Mouse (Mus musculus): Measurements from ENCODE around the gene Ppa1. TPM values are rescaled to one million over a fixed set of nuclear protein-coding genes. Genes with fewer than 3 reads are reported as not detected.

Ppa1 gene
- polyA plus RNA-seq, 1 experiment from 2014 or later = 209 TPM

DNA sequence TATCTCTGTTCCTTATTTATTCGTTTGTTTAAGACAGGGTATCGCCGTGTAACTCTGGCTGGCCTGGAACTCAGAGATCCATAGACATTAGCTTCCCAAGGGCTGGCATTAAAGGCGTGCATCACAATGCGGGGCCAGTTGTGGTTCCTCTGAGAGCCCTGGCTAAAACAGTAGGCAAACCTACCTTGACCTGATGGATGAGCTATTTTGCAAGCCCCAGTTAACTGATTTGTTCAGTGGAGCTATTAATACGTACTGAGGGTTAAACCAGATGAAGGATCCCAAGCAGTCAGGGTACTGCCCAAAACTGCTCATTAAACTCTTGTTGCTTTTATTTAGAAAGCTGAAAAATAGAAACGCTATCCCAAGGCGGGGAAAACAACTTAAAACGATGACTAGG lies 31.2 kb downstream of the Ppa1 start:
- no peak; the same call in 1 of the 2 replicates for ATAC-seq (ENCODE audit: low FRiP score)
- Histone ChIP-seq H3K4me3 (peak overlapping the region; percentile 94), H3K27me3 (no peaks in the 10 kb centered on the region), H3K9me3 (no peaks in the 10 kb centered on the region), H3K36me3 (peaks cover 19% of the 10 kb centered on the region), H3K4me1 (replicated peaks) (peaks cover 30% of the 10 kb centered on the region), H3K9ac (peak overlapping the region; percentile 80), H3K4me2 (peak overlapping the region; percentile 59), H3K27ac (peak overlapping the region; percentile 86)
- WGBS = 36% methylated on average over 9 of the region's 9 CpGs

DNA sequence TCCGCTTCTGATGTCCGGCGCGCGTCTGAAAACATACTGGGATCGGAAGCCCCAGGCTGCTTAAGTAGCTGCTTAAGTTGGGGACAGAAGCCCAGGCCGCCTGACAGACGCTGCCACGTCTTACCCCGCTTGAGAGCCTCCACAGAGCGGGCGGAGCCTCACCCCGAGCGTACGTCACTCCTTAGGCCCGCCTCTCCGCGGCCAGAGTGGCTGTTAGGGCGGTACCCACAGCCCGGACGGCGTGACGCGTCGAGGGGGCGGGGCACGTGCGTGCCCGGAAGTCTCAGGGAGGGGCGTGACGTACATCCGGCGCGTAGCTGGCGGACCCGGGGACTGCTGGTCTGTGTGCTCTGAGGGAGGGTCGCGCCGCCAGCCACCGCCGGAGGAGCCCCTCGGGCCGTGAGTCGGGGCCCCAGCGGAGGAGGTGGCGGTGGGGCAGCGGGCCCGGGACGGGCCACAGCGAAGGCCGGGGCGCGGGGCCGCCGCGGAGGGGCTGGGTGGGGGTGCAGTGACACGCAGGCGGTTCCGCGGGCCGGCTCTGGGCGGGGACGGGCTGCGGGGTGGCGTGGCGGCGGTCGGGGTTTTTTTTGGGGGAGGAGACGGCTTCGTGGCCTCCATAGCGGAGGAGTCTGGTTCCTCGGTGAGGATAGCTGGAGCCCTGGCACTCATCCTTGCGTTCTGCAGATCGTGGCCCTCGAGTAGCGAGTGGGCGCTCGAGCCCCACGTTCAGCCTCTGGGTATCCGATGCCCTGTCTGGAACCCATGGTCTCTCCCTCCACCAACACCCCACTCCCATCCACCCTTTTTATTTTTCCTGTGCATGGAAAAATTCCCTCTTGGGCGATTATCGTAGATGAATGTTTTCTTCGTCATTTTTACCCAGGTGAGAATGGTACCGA lies 31.9 kb downstream of the Ppa1 start, which contains the start of gene Sar1a:
TSS of gene Sar1a (plus strand) at position 285 of the 899 bp plus-strand sequence.
- Histone ChIP-seq H3K4me2 (peak within 1 kb of the TSS; percentile 97), H3K9me3 (no peaks in the 10 kb centered on the region)
- WGBS = under 1% methylated on average over 77 of the region's 84 CpGs

DNA sequence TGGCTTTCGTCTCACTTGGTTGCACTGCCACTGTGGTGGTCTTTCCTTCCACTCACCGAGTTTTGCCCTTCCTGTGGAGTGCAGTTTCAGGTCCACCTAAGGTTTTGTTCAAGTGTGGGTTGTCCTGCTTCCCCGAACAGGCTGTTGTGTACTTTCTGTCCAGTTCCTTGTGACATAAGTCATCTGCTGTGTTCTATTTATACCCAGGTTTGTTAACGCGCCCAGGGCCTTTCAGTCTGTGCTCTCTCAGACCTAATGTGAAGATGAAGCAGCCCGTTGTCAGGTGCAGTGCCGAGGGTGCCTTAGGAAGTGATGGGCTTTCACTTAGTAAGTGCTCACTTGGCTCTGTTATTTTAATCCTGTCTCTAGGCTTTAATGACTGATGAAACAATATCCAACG lies 41.1 kb downstream of the Ppa1 start:
- Histone ChIP-seq H3K27me3 (no peaks in the 10 kb centered on the region), H3K9me3 (no peaks in the 10 kb centered on the region), H3K4me2 (no peak overlapping the region), H3K36me3 (peaks cover 81% of the 10 kb centered on the region), H3K9ac (no peak overlapping the region), H3K4me3 (no peak overlapping the region), H3K4me1 (replicated peaks) (no peaks in the 10 kb centered on the region), H3K27ac (no peak overlapping the region)
- WGBS = 92% methylated on average over 8 of the region's 8 CpGs
- no peak for ATAC-seq (ENCODE audit: low FRiP score)

More for the DNA sequence above, 31.9 kb downstream of the Ppa1 start, which contains the start of gene Sar1a:
- no peaks in the 10 kb centered on the region for H3K27me3 ChIP-seq
- H3K36me3 ChIP-seq = peaks cover 18% of the 10 kb centered on the region
- peak within 1 kb of the TSS; percentile 94 for H3K4me3 ChIP-seq
- H3K27ac ChIP-seq = peak within 1 kb of the TSS; percentile 87
- peak within 1 kb of the TSS; percentile 97 for H3K9ac ChIP-seq
- peak; percentile 100 for ATAC-seq (ENCODE audit: low FRiP score)
- H3K4me1 ChIP-seq (replicated peaks) = peaks cover 30% of the 10 kb centered on the region

DNA sequence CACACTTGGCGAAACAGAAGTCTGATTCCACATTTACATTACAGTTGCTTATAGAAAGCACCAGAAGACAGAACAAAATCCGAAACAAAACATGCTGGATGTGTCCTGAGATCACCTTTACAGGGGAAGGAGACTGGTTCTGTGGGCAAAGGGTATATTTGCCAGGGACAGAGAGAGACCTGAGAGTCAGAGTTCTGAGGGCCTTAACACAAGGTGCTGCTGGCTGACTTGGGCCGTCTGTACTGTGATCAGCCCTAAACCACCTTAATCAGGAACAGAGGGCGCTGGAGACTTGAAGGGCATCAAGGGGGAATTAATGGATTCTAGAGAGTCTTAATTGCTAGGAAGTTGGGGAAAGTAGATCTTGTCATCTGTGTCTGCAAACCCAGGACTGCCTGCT lies 45.2 kb downstream of the Ppa1 start:
- no peak for ATAC-seq (ENCODE audit: low FRiP score)
- no peak overlapping the region for H3K4me2 ChIP-seq
- no peaks in the 10 kb centered on the region for H3K27me3 ChIP-seq
- no peaks in the 10 kb centered on the region for H3K9me3 ChIP-seq
- no peak overlapping the region for H3K27ac ChIP-seq
- peaks cover 48% of the 10 kb centered on the region for H3K36me3 ChIP-seq
- WGBS = 80% methylated on average over 4 of the region's 4 CpGs
- H3K9ac ChIP-seq = no peak overlapping the region
- H3K4me1 ChIP-seq (replicated peaks) = peaks cover 26% of the 10 kb centered on the region
- H3K4me3 ChIP-seq = no peak overlapping the region

DNA sequence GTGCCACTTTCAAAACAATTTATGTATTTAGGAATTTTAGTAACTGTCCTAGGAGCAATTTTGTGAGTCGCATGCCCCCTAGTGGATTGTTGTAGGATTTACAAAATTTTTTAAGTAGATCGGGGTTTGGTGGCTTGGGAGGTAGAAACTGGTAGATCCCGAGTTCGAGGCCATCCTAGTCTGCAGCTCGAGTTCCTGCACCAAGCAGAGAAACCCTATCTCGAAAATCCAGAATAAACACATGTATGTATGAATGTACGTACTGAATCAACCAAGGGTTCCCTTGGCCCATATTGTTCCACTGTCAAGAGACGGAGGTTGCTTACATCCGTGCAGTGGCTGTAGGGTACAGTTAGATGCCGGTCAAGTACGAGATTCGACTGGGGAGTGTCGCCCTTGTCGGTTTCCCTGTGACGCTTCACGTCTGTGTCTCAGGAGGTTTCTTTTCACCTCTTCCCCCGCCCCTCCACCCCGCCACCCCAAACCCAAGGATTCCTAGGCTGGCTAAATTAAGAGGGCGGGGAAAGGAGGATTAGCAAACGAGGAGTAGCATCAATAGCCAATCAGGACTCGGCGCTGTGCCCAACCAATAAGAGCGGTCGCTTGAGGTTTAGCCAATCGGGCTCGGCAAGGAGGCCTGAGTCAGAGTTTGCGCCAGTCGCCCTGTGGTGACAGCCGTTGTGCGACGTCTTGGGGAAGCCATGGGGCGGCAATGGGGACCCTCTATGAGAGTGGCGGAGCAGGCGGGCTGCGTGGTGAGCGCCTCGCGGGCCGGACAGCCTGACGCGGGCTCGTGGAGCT lies 46.7 kb downstream of the Ppa1 start, which contains the start of gene Tysnd1:
TSS of gene Tysnd1 (plus strand) at position 645 of the 801 bp plus-strand sequence.
- H3K27me3 ChIP-seq = no peaks in the 10 kb centered on the region
- WGBS = under 1% methylated on average over 42 of the region's 42 CpGs
- ATAC-seq (ENCODE audit: low FRiP score) = peak; percentile 98
- peak within 1 kb of the TSS; percentile 87 for H3K4me3 ChIP-seq
- H3K36me3 ChIP-seq = peaks cover 43% of the 10 kb centered on the region
- peak within 1 kb of the TSS; percentile 99 for H3K4me2 ChIP-seq
- no peaks in the 10 kb centered on the region for H3K9me3 ChIP-seq
- H3K27ac ChIP-seq = peak within 1 kb of the TSS; percentile 80
- peaks cover 32% of the 10 kb centered on the region for H3K4me1 ChIP-seq (replicated peaks)
- H3K9ac ChIP-seq = peak within 1 kb of the TSS; percentile 86

DNA sequence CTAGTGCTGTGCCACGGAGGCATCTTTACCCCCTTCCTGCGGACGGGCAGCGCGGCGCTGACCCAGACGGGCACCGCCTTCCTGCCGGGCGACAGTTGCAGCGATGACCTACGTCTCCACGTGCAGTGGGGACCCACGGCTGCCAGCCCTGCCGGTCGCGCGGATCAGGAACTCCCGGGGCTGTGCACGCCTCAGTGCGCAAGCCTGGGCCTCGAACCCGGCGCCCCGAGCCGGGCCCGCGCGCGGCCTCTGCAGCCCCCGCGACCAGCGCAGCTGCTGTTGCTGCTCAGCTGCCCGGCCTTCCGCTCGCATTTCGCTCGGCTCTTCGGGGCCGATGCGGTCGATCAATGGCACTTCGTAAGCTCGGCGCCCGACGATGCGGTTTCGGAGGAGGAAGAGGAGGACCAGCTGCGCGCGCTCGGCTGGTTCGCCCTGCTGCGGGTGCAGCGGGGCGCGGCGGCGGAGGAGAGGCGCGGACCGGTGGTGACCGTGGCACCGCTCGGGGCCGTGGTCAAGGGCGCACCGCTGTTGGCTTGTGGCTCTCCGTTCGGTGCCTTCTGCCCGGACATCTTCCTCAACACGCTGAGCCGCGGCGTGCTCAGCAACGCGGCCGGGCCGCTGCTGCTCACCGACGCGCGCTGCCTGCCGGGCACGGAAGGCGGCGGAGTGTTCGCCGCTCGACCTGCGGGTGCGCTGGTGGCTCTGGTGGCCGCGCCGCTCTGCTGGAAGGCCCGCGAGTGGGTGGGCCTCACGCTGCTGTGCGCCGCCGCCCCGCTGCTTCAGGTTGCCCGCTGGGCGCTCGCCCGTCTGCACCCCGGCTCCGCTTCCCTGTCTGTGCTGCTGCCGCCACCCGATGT lies 47.6 kb downstream of the Ppa1 start:
- H3K36me3 ChIP-seq = peaks cover 34% of the 10 kb centered on the region
- WGBS = under 1% methylated on average over 105 of the region's 111 CpGs
- no peaks in the 10 kb centered on the region for H3K9me3 ChIP-seq
- H3K9ac ChIP-seq = peak overlapping the region; percentile 86
- H3K4me2 ChIP-seq = peak overlapping the region; percentile 99
- peaks cover 32% of the 10 kb centered on the region for H3K4me1 ChIP-seq (replicated peaks)
- H3K27me3 ChIP-seq = no peaks in the 10 kb centered on the region
- H3K4me3 ChIP-seq = peak overlapping the region; percentile 87
- ATAC-seq (ENCODE audit: low FRiP score) = peak; percentile 9; the same call in 1 of the 2 replicates
- H3K27ac ChIP-seq = peak overlapping the region; percentile 63

DNA sequence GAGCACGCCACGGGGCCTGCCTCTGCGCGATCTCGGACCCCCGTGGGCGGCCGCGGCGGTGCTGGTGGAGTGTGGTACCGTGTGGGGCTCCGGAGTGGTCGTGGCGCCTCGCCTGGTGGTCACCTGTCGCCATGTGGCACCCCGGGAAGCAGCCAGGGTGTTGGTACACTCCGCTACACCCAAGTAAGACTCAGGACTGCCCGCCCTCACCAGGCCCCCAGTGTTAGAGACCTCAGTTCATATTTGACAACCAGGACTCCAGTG lies 48.1 kb downstream of the Ppa1 start:
- Histone ChIP-seq H3K27ac (no peak overlapping the region), H3K27me3 (no peaks in the 10 kb centered on the region), H3K4me1 (replicated peaks) (peaks cover 32% of the 10 kb centered on the region), H3K9ac (peak overlapping the region; percentile 86), H3K4me3 (peak overlapping the region; percentile 87), H3K4me2 (peak overlapping the region; percentile 99), H3K36me3 (peaks cover 33% of the 10 kb centered on the region), H3K9me3 (no peaks in the 10 kb centered on the region)
- WGBS = 8% methylated on average over 19 of the region's 19 CpGs
- no peak for ATAC-seq (ENCODE audit: low FRiP score)

DNA sequence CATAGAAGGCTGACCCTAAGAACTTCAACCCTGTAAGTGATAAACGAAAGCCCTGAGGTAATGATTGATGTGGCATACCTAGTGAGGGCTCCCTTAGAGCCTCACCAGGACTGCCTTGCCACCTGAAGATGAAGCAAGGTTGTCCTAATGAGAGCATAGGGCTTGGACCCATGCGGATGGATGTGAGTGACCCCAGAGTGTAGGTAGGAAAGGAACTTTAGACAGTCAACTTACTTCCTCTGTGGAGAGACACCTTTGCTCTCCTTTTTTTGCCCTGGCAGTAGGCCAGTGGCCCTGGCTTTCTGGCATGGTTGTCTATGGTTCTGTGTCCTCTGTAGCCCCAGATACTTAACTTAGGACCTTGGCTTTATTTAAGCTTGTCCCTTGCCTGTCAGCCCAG lies 48.7 kb downstream of the Ppa1 start:
- peak overlapping the region; percentile 99 for H3K4me2 ChIP-seq
- peak overlapping the region; percentile 86 for H3K9ac ChIP-seq
- peaks cover 34% of the 10 kb centered on the region for H3K36me3 ChIP-seq
- peak overlapping the region; percentile 87 for H3K4me3 ChIP-seq
- H3K4me1 ChIP-seq (replicated peaks) = peaks cover 32% of the 10 kb centered on the region
- H3K9me3 ChIP-seq = no peaks in the 10 kb centered on the region
- no peak for ATAC-seq (ENCODE audit: low FRiP score)
- WGBS = 93% methylated on average over 2 of the region's 2 CpGs
- H3K27me3 ChIP-seq = no peaks in the 10 kb centered on the region
- no peak overlapping the region for H3K27ac ChIP-seq

DNA sequence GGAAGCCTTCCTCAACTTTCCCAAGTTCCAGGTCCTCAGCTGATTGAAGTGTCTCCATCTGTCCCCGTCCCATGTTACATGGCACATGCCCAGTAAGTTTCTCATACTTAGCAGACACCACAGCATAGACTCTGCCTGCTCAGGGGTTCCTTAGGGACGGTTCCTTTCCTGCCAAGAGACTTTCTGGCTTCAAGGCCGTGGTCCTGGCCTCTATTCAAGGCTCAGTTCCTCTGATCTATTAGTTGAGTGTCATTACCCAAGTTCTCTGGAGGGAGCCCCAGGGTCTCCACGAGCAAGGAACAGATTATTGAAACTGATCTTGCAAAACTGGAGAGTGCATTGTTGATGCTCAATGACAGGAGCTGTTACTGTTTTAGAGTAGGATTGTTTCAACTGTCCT lies 56.3 kb downstream of the Ppa1 start:
- Histone ChIP-seq H3K36me3 (peaks cover 41% of the 10 kb centered on the region), H3K9me3 (no peaks in the 10 kb centered on the region), H3K27ac (no peak overlapping the region), H3K4me2 (no peak overlapping the region), H3K4me1 (replicated peaks) (no peaks in the 10 kb centered on the region), H3K9ac (no peak overlapping the region), H3K4me3 (no peak overlapping the region), H3K27me3 (no peaks in the 10 kb centered on the region)
- 87% methylated on average over 4 of the region's 4 CpGs for WGBS
- no peak for ATAC-seq (ENCODE audit: low FRiP score)

DNA sequence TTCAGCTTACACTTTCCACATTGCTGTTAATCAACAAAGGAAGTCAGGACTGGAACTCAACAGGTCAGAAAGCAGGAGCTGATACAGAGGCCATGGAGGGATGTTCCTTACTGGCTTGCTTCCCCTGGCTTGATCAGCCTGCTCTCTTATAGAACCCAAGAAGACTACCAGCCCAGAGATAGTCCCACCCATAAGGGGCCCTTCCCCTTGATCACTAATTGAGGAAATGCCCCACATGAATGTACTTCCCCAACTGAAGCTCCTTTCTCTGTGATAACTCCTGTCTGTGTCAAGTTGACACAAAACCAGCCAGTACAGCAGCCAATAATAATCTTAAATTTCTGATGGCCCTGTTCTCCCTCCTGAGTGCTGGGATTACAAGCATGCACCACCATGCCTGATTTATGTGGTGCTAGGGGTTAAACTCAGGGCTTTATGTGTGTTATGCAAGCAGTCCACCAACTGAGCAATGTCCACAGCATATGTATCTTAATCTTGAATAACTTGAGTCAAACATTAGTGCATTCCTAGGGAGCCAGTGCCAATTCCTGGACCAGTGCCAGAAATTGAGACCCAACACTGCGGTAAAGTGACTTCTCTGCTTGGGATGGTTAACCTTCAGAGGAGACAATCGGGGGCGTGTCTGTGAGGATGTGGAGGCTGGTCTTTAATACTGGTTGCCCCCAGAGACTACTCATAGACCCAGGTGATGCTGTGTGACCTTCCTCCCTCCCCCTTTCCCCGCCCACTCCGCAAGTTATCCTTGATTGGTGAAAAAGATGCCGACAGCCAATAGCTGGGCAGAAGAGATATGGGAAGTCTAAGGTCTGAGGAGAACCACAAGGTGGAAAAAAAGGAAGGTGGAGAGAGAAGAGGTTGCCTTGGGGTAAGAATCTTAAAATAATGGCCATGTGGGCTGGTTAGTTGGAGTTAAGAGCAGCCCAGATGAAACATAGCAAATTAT lies 58.3 kb downstream of the Ppa1 start:
- H3K36me3 ChIP-seq = peaks cover 34% of the 10 kb centered on the region
- H3K4me2 ChIP-seq = no peak overlapping the region
- no peak overlapping the region for H3K4me3 ChIP-seq
- ATAC-seq (ENCODE audit: low FRiP score) = no peak
- no peak overlapping the region for H3K27ac ChIP-seq
- no peak overlapping the region for H3K9ac ChIP-seq
- no peaks in the 10 kb centered on the region for H3K9me3 ChIP-seq
- WGBS = 80% methylated on average over 6 of the region's 6 CpGs
- peaks cover 5% of the 10 kb centered on the region; the same call in 1 of the 2 replicates for H3K27me3 ChIP-seq
- no peaks in the 10 kb centered on the region for H3K4me1 ChIP-seq (replicated peaks)

DNA sequence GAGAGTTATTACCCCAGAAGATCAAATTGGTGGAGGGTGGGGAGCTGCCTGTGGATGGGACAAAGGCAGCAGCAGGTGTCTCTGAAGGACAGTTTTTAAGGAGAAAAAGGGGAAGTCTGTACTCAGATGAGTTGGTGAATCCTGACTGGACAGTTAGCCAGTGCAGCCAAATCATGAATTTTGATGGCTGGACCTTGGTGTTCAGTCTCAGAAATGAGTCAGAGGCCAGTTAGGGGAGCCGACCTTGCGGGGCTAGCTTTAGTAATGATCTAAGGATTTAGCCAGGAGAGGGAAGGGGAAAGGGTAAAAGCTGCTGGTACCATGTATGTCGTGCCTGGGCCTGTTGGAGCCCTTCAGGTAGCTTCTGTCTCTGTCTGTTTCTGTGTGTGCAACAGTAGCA lies 65.2 kb downstream of the Ppa1 start:
- no peak overlapping the region for H3K27ac ChIP-seq
- no peak overlapping the region for H3K4me3 ChIP-seq
- no peak overlapping the region for H3K4me2 ChIP-seq
- H3K9me3 ChIP-seq = no peaks in the 10 kb centered on the region
- H3K9ac ChIP-seq = no peak overlapping the region
- peaks cover 10% of the 10 kb centered on the region for H3K4me1 ChIP-seq (replicated peaks)
- H3K36me3 ChIP-seq = no peaks in the 10 kb centered on the region
- H3K27me3 ChIP-seq = peaks cover 41% of the 10 kb centered on the region
- WGBS = 82% methylated on average over 3 of the region's 3 CpGs
- no peak for ATAC-seq (ENCODE audit: low FRiP score)
